Mouse (Mus musculus) brain, embryonic 18.5 days (tissue): ENCODE measurements around the gene Podnl1.

ENCODE experiments used
- DNase-seq: peaks from one replicate; pipeline ENCODE4 v3.0.0-alpha.2; 2012; ENCODE audit warnings: low read depth, low spot score

Podnl1 gene

GRCm38 (mm10) chr8:84125656-84126055 is at the start of gene Podnl1:
TSS of gene Podnl1 (plus strand) at chr8:84125989.
- DNase-seq, result no peak

DNA sequence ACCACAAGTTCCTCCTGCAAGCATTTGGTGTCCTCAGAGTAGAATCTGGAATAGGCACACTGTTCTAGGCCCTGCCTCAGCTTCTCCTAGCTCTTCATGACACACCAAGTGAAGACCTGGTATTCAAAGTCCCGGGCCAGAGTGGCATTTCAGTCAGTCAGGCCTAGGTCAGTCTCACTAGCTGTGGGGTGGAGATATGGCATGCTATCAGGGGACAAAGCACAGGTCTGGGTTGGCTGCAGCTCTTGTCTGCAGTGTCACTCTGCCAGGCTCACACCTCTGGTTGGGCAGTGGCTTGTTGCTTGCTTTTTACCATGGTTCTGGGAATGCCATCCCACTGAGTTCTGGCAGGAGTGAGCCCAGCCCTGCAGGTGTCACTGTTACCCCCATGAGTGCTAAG is 49.4 kb upstream of the Podnl1 start:
- no peak for DNase-seq

GRCm38 (mm10) chr8:84076849-84077248 is 48.9 kb upstream of the Podnl1 start:
- no peak for DNase-seq

DNA sequence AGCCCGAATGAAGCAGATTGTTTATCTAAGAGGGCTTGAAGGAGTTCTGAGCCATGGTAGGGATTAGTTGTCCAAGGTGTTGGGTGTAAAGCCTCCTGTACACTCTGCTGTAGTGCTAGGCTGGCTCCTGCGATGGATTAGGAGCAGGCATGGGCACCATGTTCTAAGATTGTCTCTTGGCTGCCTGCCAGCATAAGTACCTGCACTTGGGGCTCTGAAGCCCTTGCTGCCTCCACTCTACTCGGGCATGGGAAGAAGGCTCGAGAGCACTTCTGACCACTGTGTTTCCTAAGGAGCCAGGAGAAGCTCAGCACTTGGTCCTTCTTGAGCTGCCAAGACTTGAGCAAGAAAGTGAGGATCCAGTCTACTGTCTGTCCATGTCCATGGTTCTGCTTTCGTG is 46.6 kb upstream of the Podnl1 start:
- no peak for DNase-seq

GRCm38 (mm10) chr8:84083829-84084241 is 42.0 kb upstream of the Podnl1 start:
- DNase-seq, result no peak

- no peak for DNase-seq
These were observed 41.3 kb upstream of the Podnl1 start for GRCm38 (mm10) chr8:84084341-84085115.

DNA sequence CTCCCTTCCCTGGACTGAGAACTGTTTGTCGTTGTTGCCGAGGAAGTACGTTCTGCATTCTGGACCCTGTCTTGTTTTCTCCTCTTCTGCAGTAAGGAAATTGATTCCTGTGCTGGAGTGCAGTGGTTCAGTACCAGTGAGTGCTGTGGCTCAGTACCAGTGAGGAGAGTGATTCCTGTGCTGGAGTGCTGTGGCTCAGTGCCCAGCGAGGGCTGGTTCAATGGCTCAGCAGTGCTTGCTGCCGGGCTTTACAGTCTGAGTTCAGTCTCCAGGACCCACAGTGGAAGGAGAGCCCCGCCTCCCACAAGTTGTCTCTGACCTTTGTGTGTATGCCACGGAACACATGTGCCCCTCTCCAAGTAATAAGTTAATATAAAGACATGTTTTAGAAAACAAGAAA is 38.6 kb upstream of the Podnl1 start:
- no peak for DNase-seq

DNA sequence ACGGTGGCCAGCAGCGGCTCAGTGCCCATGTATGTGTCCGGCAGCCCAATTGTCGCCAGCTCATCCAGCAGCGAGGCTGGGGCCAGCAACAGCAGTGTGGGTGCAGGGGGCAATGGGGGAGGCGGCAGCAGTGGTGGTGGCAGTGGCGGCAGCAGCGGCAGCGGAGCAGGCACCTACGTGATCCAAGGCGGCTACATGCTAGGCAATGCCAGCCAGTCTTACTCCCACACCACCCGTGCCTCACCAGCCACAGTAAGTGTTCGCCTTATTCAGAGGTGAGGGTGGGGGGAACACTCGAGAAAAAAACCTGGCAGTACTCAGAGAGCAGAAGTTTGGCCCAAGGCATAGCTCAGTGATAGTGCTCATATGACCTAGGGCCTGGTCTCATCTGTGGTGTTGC is 38.0 kb upstream of the Podnl1 start:
- no peak for DNase-seq

GRCm38 (mm10) chr8:84089277-84089676 is 36.5 kb upstream of the Podnl1 start:
- no peak for DNase-seq

GRCm38 (mm10) chr8:84090585-84090984 is 35.2 kb upstream of the Podnl1 start:
- DNase-seq, result no peak

DNA sequence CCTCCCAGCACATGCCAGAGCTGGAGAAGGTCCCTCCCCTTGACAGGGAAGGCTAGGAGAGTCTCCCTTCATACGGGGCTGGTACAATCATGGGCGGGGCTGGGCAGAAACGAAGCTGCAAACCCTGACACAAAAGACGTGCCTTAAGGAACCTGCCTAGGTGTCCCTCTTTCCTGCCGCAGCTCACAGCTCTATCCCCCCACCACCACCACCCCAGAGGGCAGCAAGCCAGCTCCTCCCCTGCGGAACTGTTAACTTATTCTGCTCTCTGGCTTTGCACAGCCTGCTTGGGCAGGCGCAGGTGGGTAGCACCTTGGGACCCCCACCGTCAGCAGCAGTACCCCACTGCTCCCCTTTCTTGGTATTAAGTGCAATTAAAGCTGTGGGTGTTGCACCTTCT is 29.7 kb upstream of the Podnl1 start:
- DNase-seq, result no peak

DNA sequence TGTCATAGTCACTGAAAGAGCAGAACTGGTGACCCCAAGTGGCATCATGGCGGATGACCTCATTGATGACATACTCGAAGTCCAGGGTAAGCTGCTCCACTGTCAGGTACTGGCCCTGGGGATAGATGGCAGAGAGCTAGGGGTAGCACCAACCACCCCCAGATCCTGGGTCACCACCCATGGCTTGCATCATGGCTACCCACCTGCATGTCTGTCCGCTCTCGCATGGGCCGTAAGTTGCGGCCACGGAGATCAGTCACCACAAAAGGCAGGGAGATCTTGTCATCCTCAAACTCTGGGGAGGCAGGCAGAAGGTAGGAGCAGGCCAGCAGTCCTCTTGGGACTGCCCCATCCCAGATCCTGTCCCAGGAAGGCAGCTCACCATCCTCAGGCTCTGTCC is 27.4 kb upstream of the Podnl1 start:
- DNase-seq, result no peak

DNA sequence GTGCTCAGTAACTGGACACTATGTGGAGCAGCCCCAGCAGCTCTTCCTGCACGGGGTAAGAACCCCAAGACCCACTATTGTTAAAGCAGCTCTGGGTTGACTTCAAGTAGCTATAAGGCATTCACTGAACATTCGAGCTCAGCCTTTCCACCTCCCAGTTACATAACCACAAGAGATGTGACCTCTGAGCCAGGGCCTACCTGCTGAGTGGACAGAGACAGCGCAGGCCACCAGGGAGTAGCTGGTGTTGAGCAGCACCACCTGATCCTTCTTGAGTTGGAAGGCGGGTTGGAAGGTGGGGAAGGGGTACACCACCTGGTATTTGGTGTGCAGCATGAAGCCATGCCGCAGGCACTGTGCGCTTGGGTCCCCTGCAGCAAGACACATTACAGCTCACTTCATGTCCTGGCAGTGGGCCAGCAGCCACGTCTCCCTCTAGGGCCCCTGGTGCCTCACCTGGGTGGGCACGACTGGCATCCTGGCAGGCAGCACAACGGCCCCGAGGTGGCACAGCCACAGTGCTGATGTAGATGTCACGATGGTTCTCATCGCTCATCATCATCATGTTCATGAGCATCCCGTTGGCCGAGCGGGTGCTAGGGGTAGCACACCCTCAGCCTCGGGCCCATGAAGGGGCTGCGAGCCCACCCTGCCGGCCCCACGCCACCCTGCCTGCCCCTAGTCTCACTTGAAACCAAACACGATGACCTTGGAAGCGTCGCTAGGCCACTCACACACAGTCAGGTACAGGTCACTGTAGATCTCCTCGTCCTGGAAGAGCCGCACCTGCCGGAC is 24.1 kb upstream of the Podnl1 start:
- DNase-seq, result no peak

- no peak for DNase-seq
These were observed 22.2 kb upstream of the Podnl1 start for GRCm38 (mm10) chr8:84103601-84104000.

- peak; percentile 39 for DNase-seq
These were observed 21.6 kb upstream of the Podnl1 start for GRCm38 (mm10) chr8:84104221-84104620.

DNA sequence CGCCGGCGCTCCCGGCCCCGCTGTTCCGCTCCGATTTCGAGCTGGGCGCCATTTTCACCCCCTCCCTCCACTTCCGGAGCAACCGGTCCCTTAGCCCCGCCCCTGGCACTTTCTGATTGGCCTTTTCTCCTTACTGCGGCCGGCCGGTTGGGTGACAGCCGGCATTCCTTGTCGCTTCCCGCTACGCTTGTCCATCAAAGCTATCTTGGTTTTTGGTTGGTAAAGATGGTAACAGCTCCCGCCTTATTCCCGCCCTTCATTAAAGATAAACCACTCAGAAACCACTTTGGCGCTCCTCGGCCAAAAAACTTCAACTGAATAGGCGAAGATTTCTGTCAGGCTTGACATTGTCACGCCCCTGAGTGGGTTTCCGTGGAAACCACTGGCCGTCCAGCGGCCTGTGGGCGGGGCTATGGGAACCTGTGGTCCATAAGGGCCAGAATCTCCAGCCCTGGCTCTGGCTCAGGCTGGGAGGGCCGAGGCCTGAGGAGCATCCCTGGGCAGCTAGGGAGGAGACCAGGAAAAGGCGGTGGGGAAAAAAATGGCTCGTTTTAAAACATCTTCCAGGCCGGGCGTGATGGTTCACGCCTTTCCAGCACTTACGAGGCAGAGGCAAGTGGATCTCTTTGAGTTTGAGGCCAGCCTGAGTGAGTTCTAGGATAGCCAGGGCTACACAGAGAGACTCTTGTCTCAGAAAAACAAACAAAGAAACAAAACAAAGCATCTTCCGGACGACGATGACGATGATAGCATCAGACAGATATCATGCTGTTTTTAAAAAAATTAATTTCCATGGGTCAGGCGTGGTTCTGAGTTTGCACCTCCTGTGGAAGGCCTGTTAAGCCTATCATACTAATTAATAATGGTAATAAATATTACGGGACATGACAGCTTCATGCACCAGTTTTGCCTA is 20.8 kb upstream of the Podnl1 start, which contains the start of gene Dcaf15:
Gene Dcaf15, minus strand, starts transcription at position 72 of the 913 bp plus-strand sequence.
- DNase-seq, result peak; percentile 99

GRCm38 (mm10) chr8:84105676-84106075 is 20.1 kb upstream of the Podnl1 start:
- DNase-seq, result no peak

DNA sequence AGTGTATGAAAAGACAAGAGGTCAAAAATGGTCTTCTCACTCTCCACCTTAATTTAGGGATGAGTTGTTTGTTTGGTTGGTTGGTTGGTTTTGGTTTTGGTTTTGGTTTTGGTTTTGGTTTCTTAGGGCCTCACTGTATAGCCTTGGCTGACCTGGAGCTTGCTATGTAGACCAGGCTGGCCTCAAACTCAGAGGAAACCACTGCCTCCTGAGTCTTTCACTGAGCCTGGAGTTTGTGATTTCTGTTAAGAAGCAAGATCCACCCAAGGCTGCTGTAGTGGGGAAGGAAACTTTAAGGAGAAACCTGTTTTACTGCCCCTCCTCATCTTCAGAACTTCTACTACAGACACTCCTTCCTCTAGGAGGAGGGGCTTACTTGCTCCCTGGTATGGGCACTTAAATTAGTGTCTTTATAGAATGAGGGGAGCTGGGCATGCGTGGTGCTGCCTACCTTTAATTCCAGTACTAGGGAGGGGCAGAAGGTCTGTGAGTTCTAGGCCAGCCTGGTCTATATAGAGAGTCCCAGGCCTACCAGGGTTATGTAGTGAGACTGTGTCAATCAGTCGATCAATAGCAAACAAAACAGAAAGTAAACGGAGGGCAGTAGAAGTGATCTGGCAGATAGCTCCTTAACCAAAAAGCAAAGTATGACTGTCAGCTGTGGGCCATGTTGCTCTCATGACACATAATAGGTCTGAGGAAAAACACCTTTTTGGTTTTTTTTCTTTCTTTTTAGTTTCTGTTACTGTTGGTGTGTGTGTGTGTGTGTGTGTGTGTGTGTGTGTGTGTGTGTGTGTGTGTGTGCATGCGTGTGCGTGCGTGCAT is 19.4 kb upstream of the Podnl1 start:
- DNase-seq, result no peak

GRCm38 (mm10) chr8:84115646-84116045 is 10.1 kb upstream of the Podnl1 start:
- no peak for DNase-seq

DNA sequence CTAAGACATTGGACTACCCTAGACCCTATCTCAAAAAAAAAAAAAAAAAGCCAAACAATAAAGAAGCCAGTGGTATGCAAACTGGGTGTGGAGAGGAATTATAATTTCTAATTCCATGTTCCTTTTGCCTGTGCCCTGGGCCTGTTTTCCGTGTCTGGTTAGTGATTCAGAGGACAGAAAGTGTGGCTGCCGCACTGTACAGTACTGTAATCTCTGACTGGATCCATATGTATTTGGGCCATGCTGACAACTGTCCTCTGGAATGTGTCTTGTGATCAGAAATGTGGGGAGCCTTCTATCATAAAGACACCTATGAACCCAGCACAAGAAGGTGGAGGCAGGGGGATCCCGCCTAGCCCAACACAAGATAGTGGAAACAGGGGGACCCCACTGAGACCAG is 3.6 kb upstream of the Podnl1 start:
- DNase-seq, result no peak

- DNase-seq, result no peak
These were observed 953 bp downstream of the Podnl1 start for GRCm38 (mm10) chr8:84126742-84127141.
